Mouse (Mus musculus) kidney, adult 2 months (tissue): ENCODE data around the gene Hoxa5.

ENCODE experiments used
- CTCF ChIP-seq: fragments of 200-500 bp; conservative IDR thresholded peaks from 2 replicates; pipeline ENCODE4 v1.5.1; 2011; ENCODE audit warnings: low read depth, mild to moderate bottlenecking, control low read depth, low read length, moderate library complexity, mixed read lengths; ENCODE audit not compliant: insufficient read depth, insufficient read length
- POLR2A ChIP-seq: fragments of 200-500 bp; IDR thresholded peaks from one replicate; pipeline ENCODE4 v1.6.1; 2011; ENCODE audit warnings: low read depth, low read length, control low read depth

GRCm38 (mm10) chr6:52207684-52207976 lies 3.2 kb upstream of the Hoxa5 start:
- TF ChIP-seq POLR2A (no peak), CTCF (no peak)
